Mouse (Mus musculus) CH12.LX (cell line): ENCODE data around the gene Msh5. TPM values are rescaled to one million over a fixed set of nuclear protein-coding genes. Genes with fewer than 3 reads are reported as not detected.

Experiments used
- DNase-seq: peaks from one replicate; pipeline ENCODE4 v3.0.0-alpha.2; 2013; ENCODE audit errors: extremely low read depth
- H3K27ac ChIP-seq: 2 replicates; pipeline ENCODE4 v1.5.1; 2012; ENCODE audit warnings: low read depth, mild to moderate bottlenecking, control low read depth, moderate library complexity; ENCODE audit not compliant: insufficient read depth
- H3K27me3 ChIP-seq: replicated peaks from 2 replicates; pipeline ENCODE3; 2012; ENCODE audit warnings: inconsistent platforms
- H3K36me3 ChIP-seq, 2 experiments: replicated peaks in 1 of 2; 2 replicates each; pipeline versions ENCODE3 to v1.6.1; 2012; ENCODE audit warnings: inconsistent platforms in 1 of 2, low read length in 1 of 2, mild to moderate bottlenecking in 1 of 2, mixed read lengths in 1 of 2, moderate library complexity in 1 of 2; ENCODE audit not compliant: control insufficient read depth in 1 of 2, insufficient read depth in 1 of 2
- H3K4me1 ChIP-seq, 2 experiments: 2 replicates each; pipeline ENCODE4 v1.6.1; 2012; ENCODE audit warnings: inconsistent platforms in 1 of 2, moderate library complexity in 1 of 2; ENCODE audit not compliant: insufficient read depth in 2 of 2, control insufficient read depth in 1 of 2
- H3K4me2 ChIP-seq: 2 replicates; pipeline ENCODE4 v1.6.1; 2012; ENCODE audit warnings: low read depth, mild to moderate bottlenecking, control low read depth; ENCODE audit not compliant: poor library complexity, insufficient read depth, severe bottlenecking
- H3K4me3 ChIP-seq, 3 experiments: fragments of 150-350 bp in 1 of 3; sonication (generic) in 1 of 3; replicated peaks in 1 of 3; 2 replicates each; pipeline versions ENCODE3 to v1.5.1; 2011 to 2012; ENCODE audit warnings: low read depth in 2 of 3, low read length in 2 of 3, mild to moderate bottlenecking in 2 of 3, moderate library complexity in 2 of 3, control low read depth in 1 of 3, improper control_type of control experiment in 1 of 3, inconsistent platforms in 1 of 3, mixed read lengths in 1 of 3; ENCODE audit not compliant: poor library complexity in 1 of 3
- H3K79me2 ChIP-seq: replicated peaks from 2 replicates; pipeline ENCODE4 v1.6.1; 2012; ENCODE audit warnings: mild to moderate bottlenecking, moderate library complexity; ENCODE audit not compliant: control insufficient read depth, poor library complexity, insufficient read depth, severe bottlenecking; ENCODE audit errors: extremely low read depth
- H3K9ac ChIP-seq: 2 replicates; pipeline ENCODE4 v1.6.1; 2012; ENCODE audit warnings: low read depth, mild to moderate bottlenecking, control low read depth, moderate library complexity; ENCODE audit not compliant: insufficient read depth
- H3K9me3 ChIP-seq: replicated peaks from 2 replicates; pipeline ENCODE3; 2012; ENCODE audit warnings: low read length, inconsistent platforms, mixed read lengths
- E2F4 ChIP-seq: IDR thresholded peaks from 2 replicates; pipeline ENCODE4 v1.6.1; 2011; ENCODE audit warnings: low read depth, low read length, improper control_type of control experiment; ENCODE audit not compliant: insufficient replicate concordance
- ELF1 ChIP-seq: IDR thresholded peaks from 2 replicates; pipeline ENCODE4 v1.6.1; 2014; ENCODE audit warnings: low read depth, mild to moderate bottlenecking, inconsistent platforms, low read length, improper control_type of control experiment
- ETS1 ChIP-seq: conservative IDR thresholded peaks from 2 replicates; pipeline ENCODE4 v1.6.1; 2012; ENCODE audit warnings: low read depth, mild to moderate bottlenecking, inconsistent platforms, low read length, improper control_type of control experiment, moderate library complexity
- HCFC1 ChIP-seq: IDR thresholded peaks from 2 replicates; pipeline ENCODE4 v1.6.1; 2012; ENCODE audit warnings: low read depth, mild to moderate bottlenecking, inconsistent platforms, low read length, improper control_type of control experiment
- KAT2A ChIP-seq: IDR thresholded peaks from 2 replicates; pipeline ENCODE4 v1.6.1; 2012; ENCODE audit warnings: low read length, improper control_type of control experiment, inconsistent platforms; ENCODE audit not compliant: insufficient replicate concordance
- MAX ChIP-seq: IDR thresholded peaks from 2 replicates; pipeline ENCODE4 v1.6.1; 2011; ENCODE audit warnings: low read length, improper control_type of control experiment
- MEF2A ChIP-seq: IDR thresholded peaks from 2 replicates; pipeline ENCODE4 v1.6.1; 2014; ENCODE audit warnings: low read depth, mild to moderate bottlenecking, inconsistent platforms, low read length, improper control_type of control experiment, borderline replicate concordance
- MXI1 ChIP-seq: IDR thresholded peaks from 2 replicates; pipeline ENCODE4 v1.6.1; 2011; ENCODE audit warnings: mild to moderate bottlenecking, low read depth, low read length, improper control_type of control experiment
- MYC ChIP-seq: IDR thresholded peaks from 2 replicates; pipeline ENCODE4 v1.6.1; 2011; ENCODE audit warnings: low read depth, mild to moderate bottlenecking, improper control_type of control experiment, low read length
- NRF1 ChIP-seq: IDR thresholded peaks from 2 replicates; pipeline ENCODE4 v1.6.1; 2014; ENCODE audit warnings: low read depth, mild to moderate bottlenecking, inconsistent platforms, low read length, improper control_type of control experiment, moderate library complexity
- POLR2AphosphoS2 ChIP-seq: IDR thresholded peaks from 2 replicates; pipeline ENCODE4 v1.6.1; 2011; ENCODE audit warnings: low read depth, low read length, improper control_type of control experiment
- RAD21 ChIP-seq: IDR thresholded peaks from 2 replicates; pipeline ENCODE4 v1.6.1; 2011; ENCODE audit warnings: low read depth, mild to moderate bottlenecking, low read length, improper control_type of control experiment, moderate library complexity
- USF1 ChIP-seq: IDR thresholded peaks from 2 replicates; pipeline ENCODE4 v1.6.1; 2014; ENCODE audit warnings: low read depth, mild to moderate bottlenecking, inconsistent platforms, low read length, improper control_type of control experiment
- ZMIZ1 ChIP-seq: IDR thresholded peaks from 2 replicates; pipeline ENCODE4 v1.6.1; 2012; ENCODE audit warnings: low read depth, mild to moderate bottlenecking, inconsistent platforms, low read length, improper control_type of control experiment
- dilution Hi-C: fragments of 300-500 bp; cut with MboI; formaldehyde crosslinking; loops from 2 replicates; pipeline ENCODE4 v1.14.3; 2020; ENCODE audit warnings: low sequenced_read_pairs; ENCODE audit not compliant: extremely low pct_unique_long_range_greater_than_20kb, extremely low pct_ligation_motif_present
- in situ Hi-C: fragments of 300-500 bp; cut with MboI; formaldehyde crosslinking; loops from 3 replicates; pipeline ENCODE4 v1.14.3; 2019; ENCODE audit warnings: low sequenced_read_pairs, low pct_ligation_motif_present, low pct_unique_long_range_greater_than_20kb, mixed read lengths
- polyA plus RNA-seq: library from polyadenylated mRNA; unstranded; fragments of >175 nt; gene quantifications from 2 replicates; pipeline ENCODE4 v1.2.1, GENCODE M21; 2012; ENCODE audit warnings: low read depth; ENCODE audit not compliant: insufficient read length
- total RNA-seq, 2 experiments: library from RNA; depleted of rRNA; stranded (reverse); fragments of 300-350 nt in 1 of 2; fragments of >200 nt in 1 of 2; gene quantifications; 2 replicates each; pipeline ENCODE4 v1.2.3; 2012 to 2014

Gene Msh5
- total and polyA plus RNA-seq, 3 experiments: 6.1 to 13.1 (median 10.6) TPM

DNA sequence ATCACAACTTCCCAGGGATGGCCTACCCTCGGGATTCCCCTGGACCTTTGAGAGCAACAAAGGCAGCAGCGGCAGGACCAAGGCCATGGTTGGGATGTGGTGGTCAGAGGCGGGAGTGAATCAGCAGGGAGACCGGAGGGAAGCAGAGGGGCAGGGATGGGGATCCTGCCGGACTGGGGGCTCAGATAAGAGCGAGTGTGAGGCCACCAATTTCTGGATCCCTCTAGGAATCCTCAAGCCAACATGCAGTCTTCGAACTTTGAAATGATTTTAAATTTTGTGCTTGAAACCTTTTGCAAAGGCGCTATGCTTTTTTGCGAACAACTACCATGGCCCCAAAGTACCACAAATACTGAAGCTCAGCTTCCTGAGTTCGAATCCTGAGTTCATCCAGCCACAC, 19.5 kb upstream of the Msh5 start, which contains the start of gene Mpig6b:
Gene Mpig6b, minus strand, starts transcription at position 101 of the 400 bp plus-strand sequence.
- no peaks in the 10 kb centered on the region for H3K9me3 ChIP-seq
- dilution Hi-C loops (no loop called here), in situ Hi-C loops (loop anchor here (5.0 kb wide), 1 partner anchor 44 kb away; no protein-coding TSS in a partner anchor)
- H3K27me3 ChIP-seq: no peaks in the 10 kb centered on the region
- no peak within 1 kb of the TSS for H3K27ac ChIP-seq
- no peak within 1 kb of the TSS for H3K4me3 ChIP-seq
- H3K79me2 ChIP-seq: no peaks in the 10 kb centered on the region
- H3K36me3 ChIP-seq: peaks cover 4 to 32% of the 10 kb centered on the region in 2 experiments
- H3K4me2 ChIP-seq: 0 out of 2 replicates have a peak within 1 kb of the TSS, but pooled peaks have one; percentile 1
- DNase-seq: no peak
- H3K4me1 ChIP-seq: 0 out of 4 replicates have a peak, but pooled peaks cover 2 to 4% of the 10 kb centered on the region in 2 experiments
- TF ChIP-seq ETS1 (no peak), MXI1 (no peak), MEF2A (no peak), ELF1 (no peak), KAT2A (no peak), USF1 (no peak), MYC (no peak), E2F4 (no peak), NRF1 (no peak), MAX (no peak), POLR2AphosphoS2 (no peak), HCFC1 (no peak), ZMIZ1 (no peak)
- H3K9ac ChIP-seq: no peak within 1 kb of the TSS

DNA sequence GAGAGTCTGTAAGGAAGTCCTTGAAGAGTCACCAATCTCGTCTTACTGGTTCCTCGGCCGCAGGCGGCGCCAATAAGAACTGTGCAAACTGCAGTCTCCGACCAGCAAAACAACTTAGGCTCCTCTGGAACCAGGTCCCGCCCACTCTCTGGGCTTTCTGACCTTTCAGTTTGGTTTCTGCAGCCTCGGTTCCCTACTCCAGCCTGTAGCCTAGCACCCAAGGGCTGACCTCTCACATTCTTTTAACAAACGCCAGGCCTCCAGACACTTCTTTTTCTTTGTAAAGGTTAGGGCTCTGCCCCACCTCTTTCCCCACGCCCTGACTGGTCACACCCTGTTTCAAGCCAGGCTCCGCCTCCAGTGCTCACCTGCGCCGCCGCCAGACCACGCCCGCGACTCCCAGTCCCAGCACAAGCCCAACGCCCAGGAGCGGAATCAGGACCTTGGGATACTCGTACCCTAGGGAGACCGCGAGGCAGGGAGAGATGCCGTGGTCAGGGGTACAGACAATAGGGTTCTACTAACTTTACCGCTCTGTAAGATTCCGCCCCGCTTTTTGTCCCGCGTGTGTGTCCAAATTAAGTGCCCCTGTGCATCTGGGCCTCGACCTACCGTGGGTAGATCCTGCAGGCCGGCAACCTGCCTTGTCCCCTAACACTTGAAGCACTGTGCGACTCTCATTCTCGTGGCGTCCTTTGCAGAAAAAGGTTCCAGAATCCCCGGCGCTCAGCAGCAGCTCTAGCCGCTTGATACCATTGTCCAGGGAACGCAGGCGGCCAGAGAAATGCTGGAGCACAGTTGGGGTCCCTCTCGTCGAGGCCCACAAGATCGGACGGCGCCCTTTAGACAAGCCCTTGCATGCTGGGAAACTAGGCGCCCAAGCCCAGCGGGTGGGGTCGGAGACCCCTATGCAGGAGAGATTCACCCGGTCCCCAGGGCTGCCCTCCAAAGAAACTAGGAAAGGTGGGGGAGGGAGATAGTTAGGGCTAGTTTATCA, 18.7 kb upstream of the Msh5 start, which contains the start of gene Ly6g6c:
Gene Ly6g6c, plus strand, starts transcription at position 438 of the 997 bp plus-strand sequence.
- Histone ChIP-seq H3K27ac (no peak within 1 kb of the TSS), H3K4me1 (0 out of 4 replicates have a peak, but pooled peaks cover 0 to 2% of the 10 kb centered on the region in 2 experiments), H3K27me3 (no peaks in the 10 kb centered on the region), H3K9me3 (no peaks in the 10 kb centered on the region), H3K4me2 (0 out of 2 replicates have a peak within 1 kb of the TSS, but pooled peaks have one; percentile 1), H3K9ac (no peak within 1 kb of the TSS), H3K4me3 (no peak within 1 kb of the TSS), H3K79me2 (no peaks in the 10 kb centered on the region), H3K36me3 (peaks cover 12 to 40% of the 10 kb centered on the region in 2 experiments)
- no peak for TF ChIP-seq MAX
- TF ChIP-seq RAD21: no peak
- dilution Hi-C loops: no loop called here
- in situ Hi-C loops: loop anchor here (5.0 kb wide), 1 partner anchor 43 kb away; no protein-coding TSS in a partner anchor
- DNase-seq: no peak
